Mouse (Mus musculus) cerebellum, postnatal 14 days (tissue): Measurements from ENCODE around the gene Ttc21a.
A peak's percentile ranks its signal among the peaks of the same experiment; 100 is the strongest.

Experiments
- DNase-seq, 2 experiments: peaks; one replicate each; pipeline ENCODE4 v3.0.0; 2021; ENCODE audit warnings: mixed read lengths in 2 of 2

Gene Ttc21a

DNA sequence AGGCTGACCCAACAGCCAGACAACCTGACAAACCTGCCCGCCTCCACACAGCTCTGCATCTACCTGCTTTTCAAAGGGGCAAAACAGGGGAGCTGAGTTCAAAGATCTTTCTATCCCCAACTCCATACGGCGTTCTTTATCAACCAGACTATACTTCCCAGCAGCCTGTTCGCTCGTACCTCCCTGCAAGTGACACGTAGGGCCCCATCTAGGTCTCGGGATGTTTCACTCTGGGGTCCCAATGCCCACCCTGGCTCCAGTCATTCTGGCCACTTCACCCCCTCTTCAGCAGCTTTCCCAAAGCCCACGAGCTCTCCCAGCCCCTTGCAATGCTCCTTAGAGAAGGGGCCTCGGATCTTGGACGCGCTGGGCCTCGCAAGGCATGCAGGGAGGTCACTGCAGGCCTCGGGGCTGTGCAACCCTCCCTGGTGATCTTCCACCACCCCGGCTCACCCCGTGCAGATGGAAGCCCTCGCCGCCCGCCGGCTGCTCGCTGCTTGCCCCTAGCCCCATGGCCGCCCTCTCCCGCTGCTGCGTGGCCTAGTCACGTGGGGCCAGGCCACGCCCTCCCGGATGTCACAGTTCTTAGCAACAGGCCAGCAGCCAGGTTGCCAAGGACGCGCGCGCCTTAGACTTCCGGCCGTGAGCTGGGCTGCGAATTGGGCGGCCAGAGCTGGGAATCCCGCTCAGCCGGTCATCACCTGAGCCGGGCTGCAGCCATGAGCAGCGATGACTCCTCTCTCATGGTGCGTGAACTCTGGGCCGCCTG lies at the start of gene Ttc21a, which contains the start of gene Gorasp1:
Gene Ttc21a, plus strand, starts transcription at position 602 of the 769 bp plus-strand sequence.
Gene Gorasp1, minus strand, starts transcription at position 561 of the 769 bp plus-strand sequence.
- peak; percentile 96 to 99 for DNase-seq

DNA sequence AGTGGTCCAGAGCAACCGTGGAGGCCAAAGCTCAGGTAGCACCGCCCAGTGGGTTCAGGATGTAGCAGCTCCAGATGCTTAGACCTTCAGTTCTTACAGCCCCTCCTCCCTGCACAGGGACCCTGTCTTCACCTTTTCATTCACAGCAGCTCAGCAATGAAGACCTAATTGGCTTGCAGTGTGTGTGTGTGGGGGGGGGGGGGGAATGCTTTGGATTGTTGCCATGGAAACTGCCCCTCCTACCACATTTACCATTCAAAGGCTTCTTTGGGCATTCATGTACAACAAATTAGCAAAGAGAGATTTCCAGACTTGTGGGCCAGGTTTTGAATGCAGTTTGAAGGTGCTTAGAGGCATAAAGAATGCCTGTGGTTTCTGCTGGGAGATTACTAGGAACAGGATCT lies 48.6 kb upstream of the Ttc21a start:
- no peak for DNase-seq

- no peak for DNase-seq
Measured at GRCm38 (mm10) chr9:119889446-119889845, 48.0 kb upstream of the Ttc21a start.

DNA sequence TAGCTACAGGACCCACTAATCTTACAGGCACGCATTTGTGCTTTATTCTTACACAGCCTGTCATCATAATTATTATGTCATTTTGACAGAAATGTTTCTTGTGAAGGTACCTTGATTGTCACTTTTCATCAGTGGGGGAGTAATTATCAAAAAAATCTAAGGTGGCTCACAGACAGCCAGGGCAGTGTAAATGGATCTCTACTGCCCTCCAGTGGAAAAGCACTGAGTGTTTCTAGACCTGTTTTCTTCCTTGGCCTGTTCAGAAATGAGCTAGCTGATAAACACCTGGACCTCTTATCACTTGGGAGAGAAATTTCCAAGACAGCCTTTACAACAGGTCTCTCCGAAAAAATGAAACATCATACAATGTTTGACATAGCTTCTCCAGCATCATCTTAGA lies 46.7 kb upstream of the Ttc21a start:
- DNase-seq = peak; percentile 67 to 70

GRCm38 (mm10) chr9:119893881-119894280 lies 43.5 kb upstream of the Ttc21a start:
- DNase-seq = no peak

GRCm38 (mm10) chr9:119894339-119895009 lies 42.9 kb upstream of the Ttc21a start, which contains the start of gene Wdr48:
Gene Wdr48, plus strand, starts transcription at chr9:119894878.
- DNase-seq = peak; percentile 97 to 98

- peak in 1 of 2 experiments; percentile 47 for DNase-seq
Measured at GRCm38 (mm10) chr9:119895040-119895721, 42.2 kb upstream of the Ttc21a start.

DNA sequence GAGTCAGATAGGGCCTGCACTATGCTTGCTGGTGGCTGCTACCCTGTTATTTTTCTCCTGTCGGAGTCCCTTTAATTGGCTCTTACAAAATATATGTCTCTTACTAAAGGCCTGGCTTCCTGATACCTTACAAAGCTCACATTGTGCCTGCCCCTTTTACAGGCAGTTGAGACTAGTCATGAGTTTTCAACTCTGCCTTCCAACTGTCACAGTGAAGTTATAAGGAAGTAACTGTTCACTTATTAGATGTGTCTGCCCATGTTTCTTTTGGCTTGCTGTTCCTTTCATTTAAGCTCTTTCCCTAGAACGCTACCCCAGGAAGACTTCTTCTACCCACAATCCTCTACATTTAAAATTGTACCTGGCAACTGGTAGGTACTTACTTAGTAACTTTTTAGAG lies 38.0 kb upstream of the Ttc21a start:
- no peak for DNase-seq

- no peak for DNase-seq
Measured at GRCm38 (mm10) chr9:119902410-119903151, 34.8 kb upstream of the Ttc21a start.

DNA sequence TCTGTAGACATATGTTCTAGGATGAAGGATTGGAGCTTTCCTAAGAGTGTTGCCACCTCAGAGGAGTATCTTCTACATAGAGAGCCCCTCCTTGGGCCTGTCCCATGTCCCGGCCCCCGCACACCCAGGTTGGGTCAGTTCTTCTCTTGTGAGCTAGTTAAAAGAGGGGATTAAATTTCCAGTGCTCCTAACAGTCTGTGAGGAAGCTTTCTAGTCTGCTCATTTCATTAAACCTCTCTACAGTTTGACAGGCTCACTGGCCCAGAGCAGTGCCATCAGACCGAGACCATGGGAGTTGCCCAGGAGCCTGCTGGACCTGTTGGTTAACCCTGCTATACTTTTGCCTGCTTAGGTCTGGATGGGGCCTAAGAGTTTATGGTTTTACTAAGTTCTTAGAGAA lies 28.7 kb upstream of the Ttc21a start:
- DNase-seq = no peak

- no peak for DNase-seq
Measured at GRCm38 (mm10) chr9:119909931-119910330, 27.5 kb upstream of the Ttc21a start.

DNA sequence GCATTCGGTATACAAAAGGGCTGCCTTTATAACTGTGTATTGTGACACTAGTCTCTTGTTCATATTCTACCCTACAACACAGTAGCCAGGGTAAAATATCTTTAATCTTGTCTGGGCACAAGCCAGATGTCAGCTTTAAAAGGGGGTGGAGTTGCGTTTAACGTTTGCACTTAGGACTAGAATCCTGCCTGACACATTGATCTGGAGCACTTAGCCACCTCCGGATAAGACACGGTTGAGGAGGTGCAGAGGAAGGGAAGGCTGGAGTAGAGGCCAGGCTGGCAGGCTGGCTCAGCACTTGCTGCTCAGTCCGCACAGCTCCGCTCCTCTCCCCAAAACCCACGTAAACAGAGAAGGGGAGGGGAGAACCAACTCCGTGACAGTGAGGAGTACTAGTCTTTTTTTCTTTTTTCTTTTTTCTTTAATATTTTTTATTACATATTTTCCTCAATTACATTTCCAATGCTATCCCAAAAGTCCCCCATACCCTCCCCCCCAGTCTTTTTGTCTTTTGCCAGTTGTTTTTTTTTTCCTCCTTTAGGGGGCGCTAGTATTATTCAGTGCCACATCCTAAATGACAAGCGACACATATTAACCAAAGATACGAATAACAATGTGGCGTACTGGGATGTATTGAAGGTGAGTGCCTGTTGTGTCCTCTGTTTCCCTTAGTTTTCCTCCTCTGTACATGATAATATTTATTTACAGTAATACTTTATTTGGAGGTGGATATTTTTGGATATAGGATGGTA lies 24.1 kb upstream of the Ttc21a start:
- DNase-seq = no peak

DNA sequence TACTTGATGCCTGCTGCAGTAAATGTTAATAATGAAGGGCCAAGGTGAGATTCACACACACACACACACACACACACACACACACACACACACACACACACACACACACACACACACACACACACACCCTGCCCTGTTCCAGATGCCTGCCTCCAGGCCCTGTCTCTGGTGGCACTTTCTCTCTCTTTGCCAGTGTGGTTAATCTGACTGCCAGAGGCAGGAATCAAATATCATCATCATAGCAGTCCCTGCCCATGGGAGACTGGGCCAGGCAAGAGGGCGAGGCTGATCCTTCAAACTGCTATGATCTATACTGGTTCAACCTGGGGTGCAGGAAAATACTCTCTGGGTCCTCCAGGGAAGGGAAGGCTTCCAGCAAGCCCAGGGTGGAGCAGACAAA lies 17.5 kb upstream of the Ttc21a start:
- no peak for DNase-seq

DNA sequence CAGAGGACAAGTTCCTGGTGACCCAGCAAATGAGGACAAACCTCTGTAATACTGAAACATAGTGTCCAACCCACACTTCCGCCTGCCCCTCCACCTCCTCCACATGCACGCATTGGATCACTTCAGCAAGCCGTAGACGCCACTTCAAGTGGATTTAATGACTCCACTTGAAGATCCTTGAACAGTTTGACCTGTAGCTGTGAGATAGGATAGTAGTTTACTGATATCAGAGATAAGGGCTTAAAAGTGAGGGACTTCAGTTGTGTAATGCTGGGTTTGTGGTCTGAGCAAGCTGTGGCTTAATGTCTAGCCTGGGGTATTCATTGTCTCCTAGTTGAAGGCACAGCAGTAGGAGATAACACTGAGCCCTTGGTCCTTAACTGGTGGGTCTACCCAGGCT lies 13.9 kb upstream of the Ttc21a start:
- no peak for DNase-seq

DNA sequence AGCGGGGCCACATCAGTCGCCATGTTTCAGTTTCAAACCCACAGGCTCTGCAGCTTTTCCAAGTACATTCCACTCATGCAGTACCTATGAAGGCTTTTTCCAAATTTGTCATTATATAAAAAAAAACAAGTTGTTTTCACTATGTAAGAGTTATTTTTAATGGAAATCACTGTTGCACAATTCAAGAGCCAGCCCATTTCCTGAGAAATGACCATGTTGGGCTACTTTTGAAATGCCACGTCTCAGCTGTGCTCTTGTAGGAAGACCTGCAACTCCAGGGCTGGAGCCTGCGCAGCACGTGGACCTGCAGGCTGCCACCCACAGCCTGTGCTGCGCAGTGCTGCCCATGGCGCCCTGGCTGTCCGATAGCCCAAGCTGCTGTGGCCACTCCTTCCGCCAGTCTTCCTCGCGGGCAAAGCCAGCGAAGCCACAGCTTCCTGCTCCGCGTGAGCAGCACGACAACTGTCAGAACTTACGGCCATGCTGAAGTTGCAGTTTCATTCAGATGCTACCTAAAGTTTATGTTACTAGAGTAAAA lies 12.2 kb upstream of the Ttc21a start:
- DNase-seq = no peak

DNA sequence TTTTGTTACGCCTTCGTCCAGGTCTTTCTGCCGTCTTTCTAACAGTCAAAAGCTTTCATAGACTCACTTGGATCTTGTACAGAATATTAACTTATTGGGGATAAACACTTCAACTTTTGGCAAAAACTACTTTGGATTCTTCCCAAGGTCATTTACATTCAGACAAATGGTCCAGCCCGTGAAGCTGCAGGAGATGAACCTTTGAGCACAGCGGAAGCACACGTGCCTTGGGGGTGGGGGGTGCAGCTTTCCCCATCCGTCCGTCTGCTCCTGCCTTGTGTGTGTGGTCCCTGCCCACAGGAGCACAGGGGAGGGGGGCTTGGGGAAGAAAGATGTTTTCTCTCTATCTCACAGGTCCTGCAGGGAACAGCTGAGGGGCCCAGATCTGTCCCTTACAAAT lies 11.7 kb upstream of the Ttc21a start:
- no peak for DNase-seq

- no peak for DNase-seq
Measured at GRCm38 (mm10) chr9:119926497-119926896, 10.9 kb upstream of the Ttc21a start.

GRCm38 (mm10) chr9:119932358-119932757 lies 5.0 kb upstream of the Ttc21a start:
- DNase-seq = no peak

DNA sequence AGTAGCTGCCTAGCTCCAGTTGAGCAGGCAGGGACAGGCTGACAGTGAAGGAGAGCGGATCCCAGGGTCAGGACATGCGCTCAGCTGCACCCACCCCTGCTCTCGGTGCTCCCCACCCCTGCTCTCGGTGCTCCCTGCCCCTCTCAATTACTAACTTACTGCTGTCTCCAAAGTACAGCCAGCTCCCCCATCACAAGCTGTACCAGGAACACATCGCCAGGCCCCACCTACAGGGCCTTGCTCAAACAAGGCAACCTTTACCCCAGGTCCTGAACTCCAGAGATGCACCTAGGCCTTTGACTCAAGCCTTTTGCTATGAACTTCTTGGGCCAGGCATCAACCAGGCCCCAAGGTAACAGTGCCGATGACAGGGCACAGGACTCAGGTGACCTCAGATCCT lies 3.7 kb upstream of the Ttc21a start:
- DNase-seq = no peak

DNA sequence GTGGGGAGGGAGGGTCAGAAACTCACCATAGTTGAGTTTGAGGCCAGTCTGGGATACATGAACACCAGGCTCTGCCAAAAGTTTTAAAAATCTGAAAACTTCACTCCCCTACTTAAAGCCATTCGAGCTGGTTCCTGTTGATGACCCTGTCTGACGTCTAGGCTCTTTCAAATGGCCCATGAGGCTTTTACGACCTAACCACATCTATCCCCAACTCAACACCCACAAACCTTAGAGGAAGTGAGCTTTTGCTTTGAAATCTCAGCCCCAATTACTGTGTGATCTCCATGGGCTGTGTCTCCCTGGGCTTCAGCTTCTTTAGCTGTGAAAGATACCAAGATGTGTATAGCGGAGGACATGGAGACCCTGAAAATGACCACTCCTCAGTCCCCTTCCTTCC lies 1.1 kb downstream of the Ttc21a start:
- DNase-seq = no peak

- no peak for DNase-seq
Measured at GRCm38 (mm10) chr9:119939646-119940045, 2.2 kb downstream of the Ttc21a start.

- no peak for DNase-seq
Measured at GRCm38 (mm10) chr9:119941407-119941806, 4.0 kb downstream of the Ttc21a start.
